Mouse (Mus musculus) liver, embryonic 14.5 days (tissue): ENCODE measurements at regions not wholly inside any gene's neighbourhood (a gene's known extent, or its start where the extent isn't known, plus 50 kb on each side); places are given as distances from the start of the nearest gene placed in this dataset.

Experiments
- CTCF ChIP-seq: IDR thresholded peaks from 2 replicates; pipeline ENCODE4 v1.5.1; 2016; ENCODE audit warnings: antibody characterized with exemption, low read depth, control low read depth
- EP300 ChIP-seq: IDR thresholded peaks from 2 replicates; pipeline ENCODE4 v1.6.1; 2016; ENCODE audit warnings: antibody characterized with exemption, low read depth

DNA sequence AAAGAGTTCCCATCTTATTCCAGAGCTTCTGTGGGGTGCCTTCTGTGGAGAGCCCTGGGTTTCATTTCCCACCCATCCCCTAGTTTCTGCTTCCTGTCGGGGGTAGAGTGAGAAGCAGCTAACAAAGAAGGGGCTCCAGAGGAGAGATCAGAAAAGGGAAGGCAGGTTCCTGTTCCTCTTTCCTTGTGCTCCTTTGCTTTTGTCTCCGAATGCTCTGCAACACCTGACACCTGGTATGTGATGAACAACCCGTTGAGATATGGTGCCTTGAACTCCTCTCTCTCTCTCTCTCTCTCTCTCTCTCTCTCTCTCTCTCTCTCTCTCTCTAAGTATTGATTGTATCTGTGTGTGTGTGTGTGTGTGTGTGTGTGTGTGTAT is 99.5 kb downstream of the Tomm20 start:
- TF ChIP-seq CTCF (no peak), EP300 (no peak)
